ENCODE assay signal across 9 mouse cellular contexts in the genomic region with DNA sequence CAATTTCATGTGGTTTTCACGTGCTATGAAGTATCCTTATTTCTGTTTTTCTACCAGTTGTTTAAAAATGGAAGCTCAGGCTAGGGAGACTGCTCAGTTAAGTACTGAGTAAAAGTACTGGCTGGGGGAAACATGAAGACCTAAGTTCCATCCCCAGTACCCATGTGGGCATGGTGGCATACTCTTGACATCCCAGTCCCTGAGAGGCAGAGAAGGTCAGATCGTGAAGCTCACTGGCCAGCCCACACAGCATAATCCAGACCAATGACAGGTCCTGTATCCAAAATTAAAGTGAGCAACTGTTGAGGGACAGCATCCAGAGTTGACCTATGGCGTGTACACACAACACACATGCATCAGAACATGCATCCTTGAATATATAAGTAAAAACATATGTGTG. TPM values are rescaled to one million over a fixed set of nuclear protein-coding genes. Genes with fewer than 3 reads are reported as not detected.
DNase-seq lines count a peak whose midpoint lies in the region; ATAC-seq lines count a peak whose summit lies in the region.
"Had no signal": no experiment of that assay in that cellular context is flagged by ENCODE, and none has a peak within 500 bp of the region (broad histone marks: within the 10 kb centered on the region; RNA-seq: fewer than 3 reads in every experiment).

No protein-coding gene starts in this region.

- H3K27ac ChIP-seq in forebrain, embryonic 12.5 days, result no peak overlapping the region
- H3K27ac ChIP-seq in forebrain, embryonic 15.5 days (replicated peaks), result no peak overlapping the region
- no peak overlapping the region for H3K27ac ChIP-seq in kidney, embryonic 16.5 days (ENCODE audit: low read length)
- no peak overlapping the region for H3K27ac ChIP-seq in embryonic facial prominence, embryonic 13.5 days
- H3K27ac ChIP-seq in midbrain, embryonic 12.5 days (replicated peaks), result no peak overlapping the region

- no peak overlapping the region for H3K4me3 ChIP-seq in forebrain, embryonic 12.5 days (replicated peaks)
- H3K4me3 ChIP-seq in forebrain, embryonic 15.5 days, result no peak overlapping the region
- no peak overlapping the region for H3K4me3 ChIP-seq in kidney, embryonic 16.5 days (ENCODE audit: low read length)
- H3K4me3 ChIP-seq in embryonic facial prominence, embryonic 13.5 days, result no peak overlapping the region; the same call in 1 of the 2 replicates
- no peak overlapping the region for H3K4me3 ChIP-seq in midbrain, embryonic 12.5 days

- no peaks in the 10 kb centered on the region for H3K9me3 ChIP-seq in forebrain, embryonic 12.5 days
- no peaks in the 10 kb centered on the region for H3K9me3 ChIP-seq in forebrain, embryonic 15.5 days
- H3K9me3 ChIP-seq in kidney, embryonic 16.5 days (ENCODE audit: low read length), result no peaks in the 10 kb centered on the region
- H3K9me3 ChIP-seq in embryonic facial prominence, embryonic 13.5 days, result no peaks in the 10 kb centered on the region
- no peaks in the 10 kb centered on the region for H3K9me3 ChIP-seq in midbrain, embryonic 12.5 days

- no peak for DNase-seq in kidney, adult 9 months
- no peak for DNase-seq in spleen, postnatal 14 days (ENCODE audit: low spot score in 2 of 2)
- no peak for DNase-seq in layer of hippocampus, adult 18-20 months (ENCODE audit: low spot score in 2 of 2)
- DNase-seq: right cerebral cortex, postnatal 14 days had no signal

- WGBS in forebrain, embryonic 12.5 days, result 86% methylated on average over 3 of the region's 3 CpGs
- 78% methylated on average over 3 of the region's 3 CpGs for WGBS in forebrain, embryonic 15.5 days
- WGBS in kidney, embryonic 16.5 days, result 81% methylated on average over 3 of the region's 3 CpGs
- 60% methylated on average over 3 of the region's 3 CpGs for WGBS in embryonic facial prominence, embryonic 13.5 days
- WGBS in midbrain, embryonic 12.5 days, result 80% methylated on average over 3 of the region's 3 CpGs

- H3K9ac ChIP-seq in forebrain, embryonic 12.5 days, result no peak overlapping the region
- no peak overlapping the region for H3K9ac ChIP-seq in forebrain, embryonic 15.5 days (replicated peaks)
- H3K9ac ChIP-seq in kidney, embryonic 16.5 days (replicated peaks; ENCODE audit: low read length), result peak overlapping the region; percentile 39; the same call in 1 of the 2 replicates
- no peak overlapping the region for H3K9ac ChIP-seq in embryonic facial prominence, embryonic 13.5 days
- H3K9ac ChIP-seq in midbrain, embryonic 12.5 days (replicated peaks), result no peak overlapping the region

- no peaks in the 10 kb centered on the region for H3K27me3 ChIP-seq in forebrain, embryonic 12.5 days
- H3K27me3 ChIP-seq in forebrain, embryonic 15.5 days, result no peaks in the 10 kb centered on the region
- H3K27me3 ChIP-seq in kidney, embryonic 16.5 days (ENCODE audit: insufficient read depth, low read length), result no peaks in the 10 kb centered on the region
- H3K27me3 ChIP-seq in embryonic facial prominence, embryonic 13.5 days, result no peaks in the 10 kb centered on the region
- no peaks in the 10 kb centered on the region for H3K27me3 ChIP-seq in midbrain, embryonic 12.5 days

- H3K36me3 ChIP-seq in forebrain, embryonic 12.5 days (replicated peaks), result peaks cover 5% of the 10 kb centered on the region
- H3K36me3 ChIP-seq in forebrain, embryonic 15.5 days, result no peaks in the 10 kb centered on the region
- peaks cover 2% of the 10 kb centered on the region for H3K36me3 ChIP-seq in kidney, embryonic 16.5 days (ENCODE audit: insufficient read depth, low read length)
- H3K36me3 ChIP-seq in embryonic facial prominence, embryonic 13.5 days, result peaks cover 5% of the 10 kb centered on the region
- peaks cover 5% of the 10 kb centered on the region; the same call in 1 of the 2 replicates for H3K36me3 ChIP-seq in midbrain, embryonic 12.5 days

- H3K4me1 ChIP-seq in forebrain, embryonic 12.5 days, result peaks cover 9% of the 10 kb centered on the region
- peaks cover 9% of the 10 kb centered on the region; the same call in 1 of the 2 replicates for H3K4me1 ChIP-seq in forebrain, embryonic 15.5 days
- peaks cover 43% of the 10 kb centered on the region for H3K4me1 ChIP-seq in kidney, embryonic 16.5 days (ENCODE audit: insufficient read depth, low read length)
- H3K4me1 ChIP-seq in embryonic facial prominence, embryonic 13.5 days, result peaks cover 35% of the 10 kb centered on the region
- H3K4me1 ChIP-seq in midbrain, embryonic 12.5 days, result peaks cover 8% of the 10 kb centered on the region

- peak overlapping the region; percentile 83 for H3K4me2 ChIP-seq in forebrain, embryonic 12.5 days
- no peak overlapping the region for H3K4me2 ChIP-seq in forebrain, embryonic 15.5 days (replicated peaks)
- peak overlapping the region; percentile 13; the same call in 1 of the 2 replicates for H3K4me2 ChIP-seq in kidney, embryonic 16.5 days (replicated peaks; ENCODE audit: low read depth, low read length)
- H3K4me2 ChIP-seq in embryonic facial prominence, embryonic 13.5 days, result peak overlapping the region; percentile 94
- peak overlapping the region; percentile 78 for H3K4me2 ChIP-seq in midbrain, embryonic 12.5 days (replicated peaks)

- ATAC-seq in forebrain, embryonic 12.5 days (ENCODE audit: low FRiP score), result no peak
- ATAC-seq in forebrain, embryonic 15.5 days (replicated peaks), result no peak
- no peak for ATAC-seq in kidney, embryonic 16.5 days (ENCODE audit: low FRiP score, low TSS enrichment)
- no peak for ATAC-seq in embryonic facial prominence, embryonic 13.5 days (ENCODE audit: insufficient number of reproducible peaks, insufficient read depth, low FRiP score, low TSS enrichment, low read depth)
- no peak for ATAC-seq in midbrain, embryonic 12.5 days (ENCODE audit: low FRiP score, low read depth)

RNA-seq across cellular contexts. Expression of a gene that starts 1.5 kb away (rescaled TPM):
- polyA plus RNA-seq in forebrain, embryonic 12.5 days (2016; fragmentation: Nextera tagmentation; extraction: Ambion mirVana), result 11.2 TPM in 2 replicates
- 3.6 and 3.7 TPM in 2 replicates for polyA plus RNA-seq in forebrain, embryonic 15.5 days (2015; fragmentation: Nextera tagmentation; extraction: Ambion mirVana)
- 16.7 and 18.0 TPM in 2 replicates for polyA plus RNA-seq in kidney, embryonic 16.5 days (2015; fragmentation: Nextera tagmentation; extraction: Ambion mirVana)
- polyA plus RNA-seq in embryonic facial prominence, embryonic 13.5 days (2015; fragmentation: Nextera tagmentation; extraction: Ambion mirVana), result 10.4 and 11.0 TPM in 2 replicates
- polyA plus RNA-seq in midbrain, embryonic 12.5 days (2016; fragmentation: Nextera tagmentation; extraction: Ambion mirVana), result 11.4 and 11.7 TPM in 2 replicates
- 1 to 10 TPM; 8.7 to 8.9 TPM for total RNA-seq in layer of hippocampus, adult 18-20 months (2021)
